Mouse (Mus musculus) liver, adult 10 weeks (tissue): Measurements from ENCODE around the gene Scgb2b3. TPM values are rescaled to one million over a fixed set of nuclear protein-coding genes. Genes with fewer than 3 reads are reported as not detected.

Experiments
- polyA plus RNA-seq: library from polyadenylated mRNA; stranded (reverse); fragments of 350-450 nt; fragmentation: Illumina TruSeq; extraction: RNeasy Lipid Tissue Mini Kit (QIAGEN cat#74804); gene quantifications from one replicate; pipeline ENCODE4 v1.2.3, GENCODE M21; 2014; ENCODE audit warnings: low read depth, low replicate concordance

Scgb2b3 gene
- polyA plus RNA-seq, result not detected

DNA sequence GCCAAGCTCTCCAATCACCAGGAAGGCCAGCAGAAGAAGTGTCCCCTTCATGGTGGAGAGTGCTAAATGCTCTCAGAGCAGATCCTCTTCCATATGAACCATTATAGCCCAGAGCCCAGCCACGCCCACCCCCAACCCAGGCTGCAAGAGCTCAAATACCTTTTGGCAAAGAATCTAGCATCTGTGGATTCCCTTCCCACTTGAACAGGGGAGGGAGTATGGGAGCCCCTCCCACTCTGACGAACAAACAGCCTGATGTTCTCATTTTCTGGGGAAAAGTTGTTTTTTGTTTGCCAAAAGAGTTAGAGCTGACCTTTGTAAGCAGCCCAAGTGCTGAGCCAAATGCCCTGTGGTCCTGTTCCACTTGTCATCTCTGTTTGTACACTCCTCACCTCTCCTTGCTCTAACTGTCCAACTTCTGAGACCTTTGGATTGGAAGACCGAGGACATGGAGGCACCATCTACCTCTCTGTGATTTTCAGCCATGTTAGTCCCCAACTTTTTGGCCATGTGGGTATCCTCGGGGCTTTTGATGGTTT is at the start of gene Scgb2b3:
Gene Scgb2b3 (minus strand): TSS at position 51 of the 539 bp plus-strand sequence.

DNA sequence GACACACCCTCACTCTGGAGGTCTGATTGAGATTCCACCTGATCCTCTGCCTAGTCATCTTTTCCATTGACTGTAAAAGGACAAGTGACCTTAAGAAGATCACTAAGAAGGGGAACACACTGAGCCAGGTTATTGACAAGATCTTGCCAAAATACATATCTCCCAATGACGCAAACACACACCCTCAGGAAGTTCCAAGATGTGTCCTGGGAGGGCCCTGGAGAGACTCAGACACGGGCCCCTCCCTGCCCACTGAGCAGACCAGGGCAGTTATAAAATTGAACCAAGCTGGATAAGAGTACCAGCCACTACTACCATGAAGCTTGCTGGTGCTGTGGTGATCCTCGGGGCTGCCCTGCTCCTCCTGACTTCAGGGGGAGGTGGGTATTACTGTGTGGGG is 13.4 kb upstream of the Scgb2b3 start, which contains the start of gene Scgb1b3:
Gene Scgb1b3 (plus strand): TSS at position 301 of the 400 bp plus-strand sequence.

Other genes with a start within 250 kb of the Scgb2b3 start
- gene Hpn, start 246.8 kb downstream of the Scgb2b3 start, polyA plus RNA-seq, result 31.2 TPM
- gene Scn1b, start 235.1 kb downstream of the Scgb2b3 start, polyA plus RNA-seq, result 0.42 TPM
- gene Gramd1a, start 206.2 kb downstream of the Scgb2b3 start, polyA plus RNA-seq, result 3.9 TPM
- not detected for gene Scgb2b2, start 71.6 kb downstream of the Scgb2b3 start, polyA plus RNA-seq
- not detected for gene Scgb1b2, start 70.3 kb downstream of the Scgb2b3 start, polyA plus RNA-seq
- not detected for gene Scgb1b3, start 13.5 kb upstream of the Scgb2b3 start, polyA plus RNA-seq